8 mouse cellular contexts compared by ENCODE assay signal in genomic region chr10:75063301-75063965, GRCm38 (mm10). TPM values are rescaled to one million over a fixed set of nuclear protein-coding genes. Genes with fewer than 3 reads are reported as not detected.
A peak's percentile ranks its signal among the peaks of the same experiment; 100 is the strongest.
DNase-seq lines count a peak whose midpoint lies in the region; ATAC-seq and TF ChIP-seq lines count a peak whose summit lies in the region.

No protein-coding gene starts in this region.

- peak overlapping the region; percentile 95 for H3K4me3 ChIP-seq in heart, embryonic 12.5 days
- peak overlapping the region; percentile 16 for H3K4me3 ChIP-seq in small intestine, adult 2 months (ENCODE audit: low read depth, low read length)

- no peak for TF ChIP-seq POLR2A in small intestine, adult 2 months (IDR thresholded peaks at IDR 0.05; ENCODE audit: low read depth, low read length)

- peak overlapping the region; percentile 90 for H3K4me2 ChIP-seq in heart, embryonic 12.5 days

- H3K4me1 ChIP-seq in heart, embryonic 12.5 days (replicated peaks): peaks cover 71% of the 10 kb centered on the region
- peaks cover 30% of the 10 kb centered on the region for H3K4me1 ChIP-seq in small intestine, adult 2 months (ENCODE audit: control insufficient read depth, insufficient read depth, insufficient read length, low read length)

- TF ChIP-seq CTCF in small intestine, adult 2 months (IDR thresholded peaks at IDR 0.05; ENCODE audit: extremely low read depth, insufficient read length, insufficient replicate concordance, low read depth, low read length): no peak

- DNase-seq in right cerebral cortex, adult 18-20 months: peak; percentile 15
- DNase-seq in right cerebral cortex, postnatal 14 days: no peak
- DNase-seq in kidney, postnatal 36 days: peak; percentile 34 to 36
- no peak for DNase-seq in embryo, embryonic 10.5 days (ENCODE audit: low spot score)
- DNase-seq in gastrocnemius, adult 18-20 months (ENCODE audit: low spot score): no peak
- no peak for DNase-seq in ovary, adult 18-20 months (ENCODE audit: low spot score)

- H3K36me3 ChIP-seq in heart, embryonic 12.5 days: peaks cover 16% of the 10 kb centered on the region; the same call in 1 of the 2 replicates
- H3K36me3 ChIP-seq in small intestine, adult 2 months (ENCODE audit: control insufficient read depth, insufficient read depth, low read length): 0 out of 2 replicates have a peak, but pooled peaks cover 2% of the 10 kb centered on the region

- H3K9me3 ChIP-seq in heart, embryonic 12.5 days (replicated peaks): no peaks in the 10 kb centered on the region

- peak overlapping the region; percentile 46; the same call in 1 of the 2 replicates for H3K9ac ChIP-seq in heart, embryonic 12.5 days

- WGBS in heart, embryonic 12.5 days: 41% methylated on average over 12 of the region's 12 CpGs
- 25% methylated on average over 12 of the region's 12 CpGs for WGBS in small intestine, adult 2 months

- H3K27ac ChIP-seq in heart, embryonic 12.5 days (ENCODE audit: poor library complexity, severe bottlenecking): no peak overlapping the region
- no peak overlapping the region for H3K27ac ChIP-seq in small intestine, adult 2 months (ENCODE audit: insufficient read depth, low read depth, low read length)

- H3K27me3 ChIP-seq in heart, embryonic 12.5 days (replicated peaks): peaks cover 10% of the 10 kb centered on the region
- no peaks in the 10 kb centered on the region for H3K27me3 ChIP-seq in small intestine, adult 2 months (ENCODE audit: control insufficient read depth, insufficient read depth, low read length)

- no peak for ATAC-seq in heart, embryonic 12.5 days (ENCODE audit: insufficient number of reproducible peaks, low FRiP score)

RNA-seq across cellular contexts. Expression of gene Bcr, which starts 3.0 kb away (rescaled TPM):
- 21.9 and 23.7 TPM in 2 replicates for polyA plus RNA-seq in heart, embryonic 12.5 days (2016; fragmentation: Nextera tagmentation; extraction: Ambion mirVana)
- polyA plus RNA-seq in small intestine, adult 2 months (2012; rRNA removed): 10.1 and 46.9 TPM in 2 replicates
- total RNA-seq in gastrocnemius, adult 18-20 months (2021): 1 to 10 TPM; 5.0 to 6.0 TPM

RNA-seq across cellular contexts. Expression of gene Rab36, which starts 26.6 kb away (rescaled TPM):
- 4.3 and 4.8 TPM in 2 replicates for polyA plus RNA-seq in heart, embryonic 12.5 days (2016; fragmentation: Nextera tagmentation; extraction: Ambion mirVana)
- 1.2 and 1.6 TPM in 2 replicates for polyA plus RNA-seq in small intestine, adult 2 months (2012; rRNA removed)
- total RNA-seq in gastrocnemius, adult 18-20 months (2021): under 1 TPM; 0.28 to 0.32 TPM

RNA-seq across cellular contexts. Expression of gene Rsph14, which starts 31.0 kb away (rescaled TPM):
- not detected in 2 replicates for polyA plus RNA-seq in heart, embryonic 12.5 days (2016; fragmentation: Nextera tagmentation; extraction: Ambion mirVana)
- polyA plus RNA-seq in small intestine, adult 2 months (2012; rRNA removed): not detected in 2 replicates
- not detected for total RNA-seq in gastrocnemius, adult 18-20 months (2021)

Comparison
In these comparisons a context has a peak if more than half of its experiments do, and no peak if none do; other contexts are left out.
1. DNase-seq: peak in right cerebral cortex, adult 18-20 months (single experiment) and kidney, postnatal 36 days (2 of 2); none in right cerebral cortex, postnatal 14 days (single experiment), embryo, embryonic 10.5 days (single experiment), gastrocnemius, adult 18-20 months (single experiment) and ovary, adult 18-20 months (single experiment).